Mouse (Mus musculus): Measurements from ENCODE around the gene Mettl7a3.
"Not testable (repeated sequence)": the region's sequence is repeated elsewhere in the genome, so short reads cannot be mapped to it uniquely, and the experiment has no call there.

Gene Mettl7a3

GRCm38 (mm10) chr15:100334629-100335028, at the start of gene Mettl7a3:
Mettl7a3 (plus strand) TSS chr15:100334929.
- no peak for DNase-seq (ENCODE audit: low read depth)

DNA sequence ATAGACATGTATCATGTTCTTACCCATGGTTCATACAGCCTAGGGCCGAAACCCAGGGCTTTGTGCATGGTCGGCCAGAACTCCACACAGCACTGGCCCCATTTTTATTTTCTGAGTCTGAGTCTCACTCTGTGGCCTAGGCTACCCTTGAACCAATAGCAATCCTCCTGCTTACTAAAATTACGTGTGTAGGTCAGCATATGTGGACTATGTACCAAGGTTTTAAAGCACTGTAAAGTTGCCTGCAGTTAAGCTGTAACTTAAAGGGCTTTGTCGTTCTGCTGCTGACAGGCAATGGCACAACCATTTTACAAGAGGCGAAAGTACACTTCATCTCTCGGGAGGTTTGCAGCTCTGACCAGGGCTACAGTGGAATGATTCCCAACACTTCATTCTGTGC, 45.7 kb upstream of the Mettl7a3 start:
- no peak for DNase-seq (ENCODE audit: low read depth)

DNA sequence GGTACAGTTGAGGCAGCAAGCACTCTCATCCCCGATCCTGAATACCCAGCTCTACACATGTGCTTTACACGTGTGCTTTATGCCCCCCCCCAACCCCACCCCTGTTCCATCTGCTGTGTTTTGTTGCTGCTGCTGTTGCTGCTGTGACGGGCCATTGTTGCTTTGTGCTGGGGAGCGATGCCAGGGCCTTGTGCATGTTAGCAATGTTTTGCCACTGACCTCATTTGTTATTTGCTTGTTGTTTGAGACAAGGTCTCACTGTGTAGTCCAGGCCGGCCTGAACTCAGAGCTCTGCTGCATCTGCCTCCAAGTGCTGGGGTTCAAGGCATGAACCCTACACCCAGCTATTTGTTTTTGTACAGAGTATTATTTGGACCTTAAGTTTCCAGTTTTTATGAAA, 43.9 kb upstream of the Mettl7a3 start:
- DNase-seq (ENCODE audit: low read depth): no peak

GRCm38 (mm10) chr15:100292326-100292725, 42.4 kb upstream of the Mettl7a3 start:
- no peak for DNase-seq (ENCODE audit: low read depth)

DNA sequence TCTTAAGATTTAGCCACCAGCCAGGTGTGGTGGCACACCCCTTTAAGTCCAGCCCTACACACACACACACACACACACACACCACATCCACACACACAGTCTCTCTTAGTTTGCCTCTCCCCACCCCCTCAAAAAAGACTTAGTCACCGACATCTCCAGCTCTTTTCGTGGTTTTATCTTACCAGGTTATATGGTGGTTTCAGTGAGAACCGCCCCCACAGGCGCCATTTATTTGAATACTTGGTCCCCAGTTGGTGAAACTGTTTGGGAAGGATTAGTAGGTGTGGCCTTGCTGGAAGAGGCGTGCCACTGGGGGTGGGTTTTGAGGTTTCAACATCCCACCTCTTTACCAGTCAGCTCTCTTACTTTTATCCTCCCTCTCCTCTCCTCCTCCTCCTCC, 36.9 kb upstream of the Mettl7a3 start:
- no peak for DNase-seq (ENCODE audit: low read depth)

- DNase-seq (ENCODE audit: low read depth): no peak
These were observed 34.2 kb upstream of the Mettl7a3 start for GRCm38 (mm10) chr15:100300499-100300898.

DNA sequence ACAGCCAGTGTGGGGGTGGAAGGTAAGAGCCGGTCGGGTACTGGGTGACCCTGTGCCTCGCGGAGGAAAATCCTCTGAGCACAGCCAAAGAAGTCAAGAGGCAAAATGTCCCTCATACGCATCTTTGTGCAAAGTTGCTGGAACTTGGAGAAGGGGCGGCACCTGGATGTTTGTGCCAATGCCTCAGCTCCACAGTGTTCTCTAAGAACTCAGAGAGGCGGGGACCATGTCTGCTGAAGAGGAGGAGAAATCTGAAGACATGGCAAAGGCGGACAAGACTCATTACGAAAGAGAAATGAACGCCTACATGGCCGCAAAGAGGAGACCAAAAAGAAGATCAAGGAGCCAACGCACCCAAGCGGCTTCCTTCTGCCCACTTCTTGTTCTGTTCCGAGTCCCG, 33.2 kb upstream of the Mettl7a3 start:
- DNase-seq (ENCODE audit: low read depth): no peak

DNA sequence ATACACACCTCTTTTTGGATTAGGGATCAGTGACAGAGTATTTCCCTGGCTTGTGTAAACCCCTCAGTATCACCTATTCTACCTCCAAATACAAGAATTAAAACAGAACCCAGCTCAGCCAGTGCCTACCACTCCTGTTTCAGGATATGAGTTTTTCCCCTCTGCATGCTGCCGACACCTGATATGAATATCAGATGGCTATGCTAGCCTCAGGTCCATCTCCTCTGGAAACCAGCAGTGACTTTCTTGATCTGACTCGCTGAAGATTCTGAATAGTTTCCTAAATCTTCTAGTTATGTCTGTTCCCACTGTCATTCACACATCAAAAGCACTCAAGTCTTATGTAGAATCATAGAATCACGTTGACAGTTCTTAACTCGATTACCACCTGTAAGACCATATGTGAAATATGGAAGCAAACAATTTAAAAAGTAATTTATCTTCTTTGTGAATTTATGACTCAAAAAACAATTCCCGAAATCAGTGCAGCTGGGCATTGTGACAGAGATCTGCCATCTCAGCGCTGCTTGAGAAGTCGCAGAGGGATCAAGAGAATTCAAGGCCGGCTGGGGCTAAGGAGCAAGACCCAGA, 31.2 kb upstream of the Mettl7a3 start:
- DNase-seq (ENCODE audit: low read depth): no peak

GRCm38 (mm10) chr15:100304019-100304991, 30.4 kb upstream of the Mettl7a3 start, which contains the start of gene Mettl7a1:
Mettl7a1 (plus strand) TSS chr15:100304140.
- peak; percentile 58 for DNase-seq (ENCODE audit: low read depth)

GRCm38 (mm10) chr15:100306201-100306600, 28.5 kb upstream of the Mettl7a3 start:
- no peak for DNase-seq (ENCODE audit: low read depth)

- peak; percentile 46 for DNase-seq (ENCODE audit: low read depth)
These were observed 27.2 kb upstream of the Mettl7a3 start for GRCm38 (mm10) chr15:100307438-100308096.

- DNase-seq (ENCODE audit: low read depth): no peak
These were observed 22.4 kb upstream of the Mettl7a3 start for GRCm38 (mm10) chr15:100312346-100312745.

DNA sequence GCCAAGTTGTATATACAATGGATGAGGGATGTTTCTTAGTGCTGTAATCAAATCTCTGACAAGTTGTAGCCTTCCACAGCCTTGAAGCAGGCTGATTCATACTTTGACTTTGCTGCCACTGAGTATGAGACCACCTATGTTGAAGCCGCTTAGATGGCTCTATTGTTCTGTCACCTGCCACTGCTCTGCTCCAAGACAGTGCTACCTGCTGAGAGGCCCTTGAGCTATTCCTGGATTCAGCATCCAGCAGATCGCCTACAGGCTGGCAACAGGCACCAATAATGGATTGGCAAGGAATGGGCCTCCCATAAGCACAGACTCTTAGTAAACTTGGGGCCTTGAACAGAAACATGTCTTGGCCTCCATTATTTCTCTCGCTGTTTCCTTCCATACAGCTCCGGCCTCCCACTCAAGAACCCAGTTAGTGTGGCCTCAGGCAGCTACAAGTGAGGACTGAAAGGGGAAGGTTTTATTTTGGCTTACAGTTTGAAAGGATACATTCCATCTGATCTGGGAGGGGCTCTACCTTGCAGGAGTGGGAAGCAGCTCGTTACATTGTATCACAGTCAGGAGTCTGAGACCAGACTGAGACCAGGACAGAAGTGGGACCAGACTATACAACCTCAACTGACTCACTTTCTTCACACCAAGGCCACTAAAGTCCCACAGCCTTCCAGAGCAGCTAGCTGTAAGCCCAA, 20.1 kb upstream of the Mettl7a3 start:
- DNase-seq (ENCODE audit: low read depth): no peak

DNA sequence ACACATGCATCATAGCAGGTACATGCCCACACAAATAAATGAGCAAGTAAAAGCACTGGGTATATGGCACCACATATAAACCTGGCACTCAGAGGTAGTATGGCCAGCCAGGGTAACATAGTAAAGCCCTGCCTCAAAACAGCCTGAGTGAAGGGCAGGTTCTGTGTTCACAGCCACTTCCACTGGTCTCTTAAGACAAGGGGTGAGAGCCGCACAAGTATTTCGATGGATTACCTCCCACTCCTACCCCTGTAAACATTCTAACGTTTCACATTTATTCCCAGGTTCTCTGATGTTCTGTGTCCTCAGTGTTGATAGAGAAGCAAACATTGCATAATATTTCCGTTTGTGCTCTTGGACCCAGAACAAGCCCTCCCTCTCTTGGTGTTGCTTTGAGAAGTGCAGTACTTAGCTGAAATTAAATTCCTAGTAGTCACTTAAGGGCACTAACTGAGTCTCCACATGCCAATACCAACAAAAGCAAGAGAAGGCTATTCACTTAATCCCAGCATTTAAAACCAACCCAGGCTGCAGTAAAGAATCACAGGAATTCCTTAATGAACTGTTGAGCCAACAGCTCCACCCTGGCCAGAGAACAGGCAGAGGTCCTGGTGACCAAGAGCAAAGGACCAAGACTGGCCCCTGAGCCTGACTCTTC, 16.6 kb upstream of the Mettl7a3 start:
- not testable (repeated sequence) for DNase-seq (ENCODE audit: low read depth)

DNA sequence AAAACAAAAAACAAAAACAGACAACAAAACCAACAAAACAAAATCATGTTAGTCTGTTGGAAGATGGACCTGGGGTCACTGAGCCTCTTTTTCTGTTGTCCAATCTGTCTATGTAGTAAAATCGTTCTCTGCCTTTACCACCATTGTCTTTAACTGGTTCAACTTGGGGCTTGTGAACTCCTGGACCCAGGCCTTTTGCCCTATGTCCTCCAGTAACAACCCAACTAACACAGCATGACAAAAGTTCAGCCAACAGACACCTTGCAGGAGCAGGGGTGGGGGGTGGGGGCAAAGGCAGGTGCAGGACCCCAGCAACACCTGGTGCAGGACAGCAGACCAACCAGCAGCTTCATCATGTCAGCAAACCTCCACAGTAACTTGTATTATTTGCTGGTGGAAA, 14.8 kb upstream of the Mettl7a3 start:
- DNase-seq (ENCODE audit: low read depth): no peak

DNA sequence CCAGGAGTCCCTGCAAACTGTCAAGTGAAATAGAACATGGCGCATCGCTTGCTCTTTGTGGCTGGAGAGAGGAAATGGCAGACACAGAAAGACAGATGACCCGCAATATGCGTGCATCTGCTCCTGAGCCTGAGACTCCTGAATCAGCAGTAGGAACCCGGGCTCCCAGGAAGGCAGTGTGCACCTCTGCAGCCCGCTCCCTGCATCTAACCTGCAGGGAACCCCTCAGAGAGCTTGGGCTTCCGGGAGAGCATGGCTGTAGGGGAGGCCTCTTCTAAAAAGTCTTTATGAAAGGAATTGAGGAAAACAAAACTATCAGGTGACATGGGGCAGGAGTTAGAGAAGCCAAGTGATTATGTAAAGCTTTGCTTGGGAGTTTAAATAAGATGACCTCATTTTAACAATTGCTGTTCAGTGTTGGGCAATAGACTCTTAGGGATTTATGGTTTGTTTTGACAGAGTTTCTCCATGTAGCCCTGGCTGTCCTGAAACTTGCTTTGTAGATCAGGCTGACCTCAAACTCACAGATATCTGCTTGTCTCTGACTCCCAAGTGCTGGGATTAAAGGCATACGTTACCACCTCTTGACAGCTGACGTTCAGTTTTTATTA, 14.3 kb upstream of the Mettl7a3 start:
- no peak for DNase-seq (ENCODE audit: low read depth)

GRCm38 (mm10) chr15:100321134-100321533, 13.6 kb upstream of the Mettl7a3 start:
- no peak for DNase-seq (ENCODE audit: low read depth)

- no peak for DNase-seq (ENCODE audit: low read depth)
These were observed 10.6 kb upstream of the Mettl7a3 start for GRCm38 (mm10) chr15:100324021-100324591.

DNA sequence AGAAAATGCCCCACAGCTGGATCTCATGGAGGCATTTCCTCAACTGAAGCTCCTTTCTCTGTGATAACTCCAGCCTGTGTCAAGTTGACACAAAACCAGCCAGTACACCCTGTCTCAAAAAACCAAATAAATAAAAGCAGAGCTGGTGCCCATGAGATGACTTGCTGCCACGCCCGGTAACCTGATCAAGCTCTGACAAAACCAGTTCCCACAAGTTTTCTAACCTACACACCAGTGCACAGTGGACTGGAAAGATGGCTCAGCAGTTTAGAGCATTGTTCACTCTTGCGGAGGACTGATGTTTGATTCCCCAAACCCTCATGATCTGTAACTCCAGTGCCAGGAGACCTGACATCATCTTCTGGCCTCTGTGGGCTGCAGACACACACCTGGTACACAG, 9.5 kb upstream of the Mettl7a3 start:
- DNase-seq (ENCODE audit: low read depth): no peak

DNA sequence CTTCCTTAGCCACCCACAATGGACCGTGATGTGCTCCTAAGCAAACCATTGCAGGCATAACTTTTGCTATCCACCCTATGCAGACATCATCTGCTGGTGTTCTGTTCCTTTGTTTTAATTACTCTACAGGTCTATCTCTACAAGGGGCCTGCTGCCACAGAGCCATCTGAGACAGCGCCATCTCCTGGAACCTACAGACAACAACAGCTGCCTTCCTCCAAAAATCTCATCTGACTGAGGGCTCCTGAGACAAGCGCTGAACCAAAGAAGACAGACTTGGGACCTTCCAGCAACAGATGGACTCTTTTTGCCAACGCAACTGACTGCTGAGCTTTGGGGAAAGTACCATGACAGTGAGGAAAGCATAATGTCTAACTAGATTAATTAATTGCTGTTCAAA, 6.6 kb upstream of the Mettl7a3 start:
- DNase-seq (ENCODE audit: low read depth): not testable (repeated sequence)

- DNase-seq (ENCODE audit: low read depth): not testable (repeated sequence)
These were observed 5.4 kb upstream of the Mettl7a3 start for GRCm38 (mm10) chr15:100329336-100329735.

Measured in c-Kit-positive CD71-positive TER-119-negative erythroid progenitor cells, embryonic 14.5 days (primary cell).